Mouse (Mus musculus): ENCODE measurements at regions not wholly inside any gene's neighbourhood (a gene's known extent, or its start where the extent isn't known, plus 50 kb on each side); places are given as distances from the start of the nearest gene placed in this dataset.

DNA sequence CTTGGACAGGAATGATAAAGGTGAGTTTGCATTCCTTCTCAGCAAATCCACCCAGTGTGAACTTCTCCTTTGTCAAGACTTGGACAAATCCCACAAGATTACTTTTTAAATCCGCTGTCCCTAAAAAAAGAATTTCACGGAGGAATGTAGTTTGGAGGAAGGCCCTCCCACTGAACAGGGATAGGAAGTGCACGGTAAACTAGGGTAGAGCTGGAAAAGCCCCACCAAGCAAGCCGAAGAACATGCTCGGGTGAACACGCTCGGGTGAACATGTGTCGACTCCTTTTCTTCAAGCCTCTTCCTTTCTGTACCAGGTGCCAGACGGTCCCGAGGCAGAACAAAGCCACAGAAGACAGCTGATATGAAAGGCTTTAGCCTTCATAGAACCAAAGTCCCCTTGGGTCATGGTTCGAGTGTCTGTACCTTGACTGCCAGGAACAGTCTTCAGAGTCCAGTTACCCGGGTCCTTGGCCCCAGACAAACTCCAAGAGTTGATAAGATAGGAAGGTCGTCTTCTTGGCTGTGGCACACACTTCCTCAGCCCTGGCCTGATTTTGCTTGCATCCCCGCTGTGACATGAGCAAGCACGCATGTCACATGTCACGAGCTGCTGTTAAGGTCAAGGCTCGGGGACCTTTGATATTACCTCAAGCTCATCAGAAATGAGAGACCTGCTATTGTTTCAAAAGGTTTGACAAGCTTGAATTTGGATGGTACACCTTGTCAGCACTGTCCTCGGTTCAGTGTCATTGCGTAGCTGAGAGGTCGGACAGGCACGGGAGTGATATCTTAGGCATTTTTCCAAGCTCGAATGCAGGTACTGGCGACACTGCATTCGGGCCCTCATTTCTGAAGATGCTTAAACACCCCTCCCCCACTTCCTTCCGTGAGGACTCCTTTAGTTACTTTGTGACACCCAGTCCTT lies 51.5 kb upstream of the Ryk start:
- no peak for DNase-seq (ENCODE audit: extremely low spot score, low read depth, low spot score)

DNA sequence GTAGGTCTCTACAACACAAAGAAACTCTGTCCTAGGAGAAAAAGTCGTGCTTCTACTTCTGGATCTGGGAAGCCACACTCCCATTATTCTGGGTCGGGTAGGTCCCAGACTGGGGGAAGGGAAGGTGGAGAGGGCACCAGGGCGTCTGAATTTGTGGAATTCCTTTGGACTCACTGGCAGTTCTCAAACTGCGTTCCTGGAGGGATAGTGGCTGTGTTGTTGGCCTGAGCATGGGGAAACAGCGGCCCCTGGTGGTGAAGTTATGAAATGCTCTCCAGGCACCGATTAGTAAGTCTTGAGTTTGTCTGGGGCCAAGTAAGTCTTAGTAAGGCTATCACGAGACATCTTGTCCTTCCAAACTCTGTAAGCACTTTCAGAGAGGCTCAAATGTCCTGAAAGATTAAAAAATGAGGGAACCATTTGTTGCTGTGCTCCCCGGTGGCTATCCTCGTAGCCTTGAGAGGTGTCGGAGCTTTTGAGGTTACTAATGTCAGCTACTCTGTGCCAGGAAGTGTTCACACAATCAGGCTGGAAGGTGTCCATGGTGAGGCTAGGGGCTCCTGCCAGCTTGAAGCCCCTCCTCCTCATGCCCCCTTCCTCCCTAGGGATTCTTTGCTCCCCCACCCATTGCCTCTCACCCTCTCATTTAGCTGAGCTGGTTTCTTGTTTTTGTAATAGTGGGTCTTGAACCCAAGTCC lies 50.2 kb upstream of the Ryk start:
- peak; percentile 87 for DNase-seq (ENCODE audit: extremely low spot score, low read depth, low spot score)

Data from hindlimb bud, embryonic 11.5 days (tissue).